9 mouse cellular contexts compared by ENCODE assay signal in the genomic region with DNA sequence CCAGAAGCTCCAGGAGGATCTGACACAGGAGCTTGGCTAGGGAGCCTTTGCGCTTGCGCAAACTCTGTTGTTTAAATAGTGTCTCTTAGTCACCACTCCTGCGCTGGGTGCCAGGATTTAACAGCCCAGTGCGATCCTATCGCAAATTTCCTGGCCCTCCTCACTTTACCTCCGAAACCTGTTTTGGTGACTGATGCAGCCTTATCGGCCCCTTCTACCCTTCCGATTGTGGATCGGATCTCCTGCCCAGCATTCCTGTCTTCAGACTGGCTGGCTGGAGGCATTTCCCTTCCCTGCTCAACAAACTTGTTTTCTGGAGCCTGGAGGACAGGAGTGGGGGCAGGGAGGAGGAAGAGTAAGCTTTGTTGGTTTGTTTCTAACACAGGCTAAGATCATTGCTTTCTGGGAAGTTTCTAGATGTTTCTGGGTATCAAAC. TPM values are rescaled to one million over a fixed set of nuclear protein-coding genes. Genes with fewer than 3 reads are reported as not detected.
A peak's percentile ranks its signal among the peaks of the same experiment; 100 is the strongest.
DNase-seq lines count a peak whose midpoint lies in the region; ATAC-seq and TF ChIP-seq lines count a peak whose summit lies in the region.
"Had no signal": no experiment of that assay in that cellular context is flagged by ENCODE, and none has a peak within 500 bp of the region (broad histone marks: within the 10 kb centered on the region; RNA-seq: fewer than 3 reads in every experiment).

No protein-coding gene starts in this region.

- DNase-seq in 3T3-L1 (ENCODE audit: low read depth, low spot score): peak; percentile 33
- DNase-seq in gastrocnemius, adult 8-10 months (ENCODE audit: low spot score in 2 of 2): peak; percentile 45 to 62
- peak; percentile 71 for DNase-seq in lung, embryonic 14.5 days
- peak; percentile 76 to 85 for DNase-seq in urinary bladder, postnatal 36 days (ENCODE audit: low spot score in 2 of 2)
- no peak for DNase-seq in forebrain, embryonic 11.5 days (ENCODE audit: low spot score)
- no peak for DNase-seq in thymus, postnatal 0 days (ENCODE audit: low spot score)
- no peak for DNase-seq in forebrain, embryonic 14.5 days (ENCODE audit: low spot score)

- H3K4me2 ChIP-seq in intestine, embryonic 16.5 days (ENCODE audit: low read depth, low read length): peak overlapping the region; percentile 55
- peak overlapping the region; percentile 43 for H3K4me2 ChIP-seq in lung, embryonic 14.5 days
- no peak overlapping the region for H3K4me2 ChIP-seq in forebrain, embryonic 11.5 days (ENCODE audit: low read depth, low read length, severe bottlenecking)
- no peak overlapping the region for H3K4me2 ChIP-seq in forebrain, embryonic 14.5 days (ENCODE audit: low read length)

- no peak overlapping the region for H3K27ac ChIP-seq in intestine, embryonic 16.5 days (ENCODE audit: low read length)
- H3K27ac ChIP-seq in lung, embryonic 14.5 days (ENCODE audit: low read depth): no peak overlapping the region
- H3K27ac ChIP-seq in forebrain, embryonic 11.5 days (ENCODE audit: low read depth, low read length): no peak overlapping the region
- H3K27ac ChIP-seq in forebrain, embryonic 14.5 days (ENCODE audit: low read depth, low read length): no peak overlapping the region

- 30% methylated on average over 9 of the region's 9 CpGs for WGBS in intestine, embryonic 16.5 days
- WGBS in lung, embryonic 14.5 days: 29% methylated on average over 9 of the region's 9 CpGs
- 77% methylated on average over 9 of the region's 9 CpGs for WGBS in forebrain, embryonic 11.5 days
- 86% methylated on average over 9 of the region's 9 CpGs for WGBS in forebrain, embryonic 14.5 days

- ATAC-seq in intestine, embryonic 16.5 days: peak; percentile 71
- no peak for ATAC-seq in lung, embryonic 14.5 days (ENCODE audit: insufficient read depth)
- ATAC-seq in forebrain, embryonic 11.5 days (replicated peaks; ENCODE audit: low FRiP score): no peak
- no peak for ATAC-seq in forebrain, embryonic 14.5 days

- H3K9me3 ChIP-seq in intestine, embryonic 16.5 days (ENCODE audit: control insufficient read depth, low read length): no peaks in the 10 kb centered on the region
- no peaks in the 10 kb centered on the region for H3K9me3 ChIP-seq in lung, embryonic 14.5 days (ENCODE audit: low read depth, low read length)
- H3K9me3 ChIP-seq in forebrain, embryonic 11.5 days (ENCODE audit: control insufficient read depth, low read length): no peaks in the 10 kb centered on the region
- H3K9me3 ChIP-seq in forebrain, embryonic 14.5 days (replicated peaks; ENCODE audit: control insufficient read depth, low read length): no peaks in the 10 kb centered on the region
- H3K9me3 ChIP-seq: G1E had no signal

- H3K9ac ChIP-seq in intestine, embryonic 16.5 days (ENCODE audit: low read depth, low read length): peak overlapping the region; percentile 60; the same call in 1 of the 2 replicates
- peak overlapping the region; percentile 13; the same call in 1 of the 2 replicates for H3K9ac ChIP-seq in lung, embryonic 14.5 days
- no peak overlapping the region for H3K9ac ChIP-seq in forebrain, embryonic 11.5 days (ENCODE audit: low read length)
- no peak overlapping the region for H3K9ac ChIP-seq in forebrain, embryonic 14.5 days (ENCODE audit: low read length)

- H3K27me3 ChIP-seq in intestine, embryonic 16.5 days (replicated peaks; ENCODE audit: control insufficient read depth, insufficient read depth, low read length): no peaks in the 10 kb centered on the region
- no peaks in the 10 kb centered on the region for H3K27me3 ChIP-seq in lung, embryonic 14.5 days (ENCODE audit: insufficient read depth, low read length)
- no peaks in the 10 kb centered on the region for H3K27me3 ChIP-seq in forebrain, embryonic 11.5 days (ENCODE audit: control insufficient read depth, insufficient read depth, low read length)
- H3K27me3 ChIP-seq in forebrain, embryonic 14.5 days (replicated peaks; ENCODE audit: control insufficient read depth, insufficient read depth, low read length): no peaks in the 10 kb centered on the region

- H3K36me3 ChIP-seq in intestine, embryonic 16.5 days (ENCODE audit: control insufficient read depth, insufficient read depth, low read length): no peaks in the 10 kb centered on the region
- no peaks in the 10 kb centered on the region for H3K36me3 ChIP-seq in lung, embryonic 14.5 days (ENCODE audit: insufficient read depth)
- no peaks in the 10 kb centered on the region for H3K36me3 ChIP-seq in forebrain, embryonic 11.5 days (ENCODE audit: control insufficient read depth, insufficient read depth, low read length)
- H3K36me3 ChIP-seq in forebrain, embryonic 14.5 days (ENCODE audit: control insufficient read depth, insufficient read depth, low read length): no peaks in the 10 kb centered on the region
- H3K36me3 ChIP-seq: G1E had no signal

- peaks cover 3% of the 10 kb centered on the region; the same call in 1 of the 2 replicates for H3K4me1 ChIP-seq in intestine, embryonic 16.5 days (ENCODE audit: control insufficient read depth, insufficient read depth, low read length)
- H3K4me1 ChIP-seq in lung, embryonic 14.5 days (ENCODE audit: insufficient read depth): no peaks in the 10 kb centered on the region; the same call in 1 of the 2 replicates
- H3K4me1 ChIP-seq in forebrain, embryonic 11.5 days (replicated peaks; ENCODE audit: control insufficient read depth, insufficient read depth, low read length): no peaks in the 10 kb centered on the region
- H3K4me1 ChIP-seq in forebrain, embryonic 14.5 days (ENCODE audit: control insufficient read depth, insufficient read depth, low read length): no peaks in the 10 kb centered on the region

- no peak for TF ChIP-seq CTCF in lung, embryonic 14.5 days (IDR thresholded peaks at IDR 0.05; ENCODE audit: low read depth)

- peak overlapping the region; percentile 37 for H3K4me3 ChIP-seq in intestine, embryonic 16.5 days (ENCODE audit: low read length)
- H3K4me3 ChIP-seq in lung, embryonic 14.5 days (ENCODE audit: low read depth, low read length): no peak overlapping the region
- no peak overlapping the region for H3K4me3 ChIP-seq in forebrain, embryonic 11.5 days (ENCODE audit: low read depth, low read length)
- H3K4me3 ChIP-seq in forebrain, embryonic 14.5 days (ENCODE audit: low read depth, low read length): no peak overlapping the region

RNA-seq across cellular contexts. Expression of gene Cdkn3, which starts 56.0 kb away (rescaled TPM):
- total RNA-seq in gastrocnemius, adult 8-10 months (2022): not detected
- 53.8 and 61.1 TPM in 2 replicates for polyA plus RNA-seq in intestine, embryonic 16.5 days (2015; fragmentation: Nextera tagmentation; extraction: Ambion mirVana)
- 70.1 and 71.6 TPM in 2 replicates for polyA plus RNA-seq in lung, embryonic 14.5 days (2014; fragmentation: Nextera tagmentation; extraction: Ambion mirVana)
- polyA plus RNA-seq in forebrain, embryonic 11.5 days (2014; fragmentation: Nextera tagmentation; extraction: Ambion mirVana): 51.8 and 55.5 TPM in 2 replicates
- polyA plus RNA-seq in thymus, postnatal 0 days (2015; fragmentation: Nextera tagmentation; extraction: Ambion mirVana): 70.9 and 76.0 TPM in 2 replicates
- 17.0 and 29.0 TPM in 2 replicates for polyA plus RNA-seq in forebrain, embryonic 14.5 days (2014; fragmentation: Nextera tagmentation; extraction: Ambion mirVana)

Comparison
In these comparisons a context has a peak if more than half of its experiments do, and no peak if none do; other contexts are left out.
1. DNase-seq: peak in 3T3-L1 (single experiment), gastrocnemius, adult 8-10 months (2 of 2), lung, embryonic 14.5 days (single experiment) and urinary bladder, postnatal 36 days (2 of 2); none in forebrain, embryonic 11.5 days (single experiment), thymus, postnatal 0 days (single experiment) and forebrain, embryonic 14.5 days (single experiment).
2. H3K4me2 ChIP-seq: peak in intestine, embryonic 16.5 days (single experiment) and lung, embryonic 14.5 days (single experiment); none in forebrain, embryonic 11.5 days (single experiment) and forebrain, embryonic 14.5 days (single experiment).
3. H3K9ac ChIP-seq: peak in intestine, embryonic 16.5 days (single experiment) and lung, embryonic 14.5 days (single experiment); none in forebrain, embryonic 11.5 days (single experiment) and forebrain, embryonic 14.5 days (single experiment).